Mouse (Mus musculus) C2C12 (cell line): ENCODE measurements around the gene Olfr764-ps1.

Experiments used
- CTCF ChIP-seq: IDR thresholded peaks from one replicate; pipeline ENCODE4 v1.5.1; 2011; ENCODE audit not compliant: control insufficient read depth, insufficient read depth, insufficient read length
- MAX ChIP-seq: IDR thresholded peaks from one replicate; pipeline ENCODE4 v1.6.1; 2011; ENCODE audit warnings: mild to moderate bottlenecking, control low read depth
- MYOG ChIP-seq: IDR thresholded peaks from one replicate; pipeline ENCODE4 v1.6.1; 2011; ENCODE audit not compliant: control insufficient read depth, insufficient read length; ENCODE audit errors: extremely low read depth

DNA sequence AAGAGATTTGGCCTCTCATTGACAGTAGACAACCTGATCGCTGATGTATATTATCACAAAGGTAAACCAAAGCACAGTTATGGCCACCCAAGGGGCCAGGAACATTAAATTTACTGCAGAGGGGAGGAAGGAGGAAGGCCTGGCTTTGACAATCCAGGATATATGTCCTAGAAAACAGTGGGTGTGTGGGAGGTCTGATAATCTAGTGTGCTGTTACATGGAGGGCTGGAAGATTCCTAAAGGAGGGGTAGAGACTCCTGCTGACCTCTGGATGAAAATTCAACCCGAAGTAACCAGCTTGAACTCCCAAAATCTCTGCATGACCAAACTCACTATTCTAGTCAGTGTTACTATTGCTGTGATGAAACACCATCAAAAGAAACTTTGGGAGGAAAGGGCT lies 11.4 kb downstream of the Olfr764-ps1 start:
- no peak for TF ChIP-seq MYOG
- TF ChIP-seq MAX, result no peak
- no peak for TF ChIP-seq CTCF
